ENCODE assay signal across 9 mouse cellular contexts in the genomic region with DNA sequence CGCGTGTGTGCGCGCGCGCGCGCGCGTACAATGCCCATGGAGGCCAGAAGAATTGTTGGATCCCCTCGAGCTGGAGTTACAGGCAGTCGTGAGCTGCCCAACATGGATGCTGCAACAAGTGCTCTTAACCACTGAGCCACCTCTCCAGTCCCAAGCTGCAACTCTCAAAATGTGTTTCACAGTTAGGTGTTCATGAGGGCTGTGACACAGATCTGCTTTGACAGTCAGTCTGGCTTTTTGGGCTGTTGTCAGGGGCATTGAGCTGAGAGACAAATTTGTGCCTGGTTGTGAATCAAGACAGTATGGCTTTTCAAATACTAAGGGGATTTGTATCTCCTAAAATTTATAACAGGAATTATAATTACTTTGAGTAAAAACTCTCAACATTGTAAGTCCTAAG.
DNase-seq lines count a peak whose midpoint lies in the region; ATAC-seq and TF ChIP-seq lines count a peak whose summit lies in the region.
"Had no signal": no experiment of that assay in that cellular context is flagged by ENCODE, and none has a peak within 500 bp of the region (broad histone marks: within the 10 kb centered on the region; RNA-seq: fewer than 3 reads in every experiment).

No protein-coding gene starts in this region.

- H3K27me3 ChIP-seq in heart, embryonic 12.5 days (replicated peaks), result no peaks in the 10 kb centered on the region
- no peaks in the 10 kb centered on the region for H3K27me3 ChIP-seq in liver, embryonic 12.5 days (replicated peaks)
- H3K27me3 ChIP-seq in liver, embryonic 11.5 days (replicated peaks; ENCODE audit: control insufficient read depth, insufficient read depth, low read length), result no peaks in the 10 kb centered on the region
- no peaks in the 10 kb centered on the region for H3K27me3 ChIP-seq in forebrain, embryonic 13.5 days
- H3K27me3 ChIP-seq in midbrain, embryonic 15.5 days (replicated peaks), result no peaks in the 10 kb centered on the region
- H3K27me3 ChIP-seq in thymus, adult 2 months (ENCODE audit: control insufficient read depth, insufficient read depth, low read length), result no peaks in the 10 kb centered on the region

- no peak for ATAC-seq in heart, embryonic 12.5 days (ENCODE audit: insufficient number of reproducible peaks, low FRiP score)
- no peak for ATAC-seq in liver, embryonic 12.5 days
- no peak for ATAC-seq in liver, embryonic 11.5 days (replicated peaks; ENCODE audit: low FRiP score)
- no peak for ATAC-seq in forebrain, embryonic 13.5 days
- ATAC-seq in midbrain, embryonic 15.5 days (replicated peaks), result no peak
- ATAC-seq in megakaryocyte progenitor cell, adult 5-6 weeks (replicated peaks; ENCODE audit: poor library complexity), result no peak

- H3K9me3 ChIP-seq in heart, embryonic 12.5 days (replicated peaks), result no peaks in the 10 kb centered on the region; the same call in 1 of the 2 replicates
- H3K9me3 ChIP-seq in liver, embryonic 12.5 days (replicated peaks), result no peaks in the 10 kb centered on the region
- H3K9me3 ChIP-seq in liver, embryonic 11.5 days (ENCODE audit: control insufficient read depth, low read length), result no peaks in the 10 kb centered on the region
- H3K9me3 ChIP-seq in forebrain, embryonic 13.5 days (replicated peaks), result 0 out of 2 replicates have a peak, but pooled peaks cover 3% of the 10 kb centered on the region
- H3K9me3 ChIP-seq in midbrain, embryonic 15.5 days, result no peaks in the 10 kb centered on the region

- H3K4me3 ChIP-seq in heart, embryonic 12.5 days, result no peak overlapping the region
- no peak overlapping the region for H3K4me3 ChIP-seq in liver, embryonic 12.5 days
- no peak overlapping the region for H3K4me3 ChIP-seq in liver, embryonic 11.5 days (ENCODE audit: low read depth, low read length)
- no peak overlapping the region for H3K4me3 ChIP-seq in forebrain, embryonic 13.5 days
- no peak overlapping the region for H3K4me3 ChIP-seq in midbrain, embryonic 15.5 days
- H3K4me3 ChIP-seq in thymus, adult 2 months (ENCODE audit: control insufficient read depth, insufficient read depth, low read length), result no peak overlapping the region

- peaks cover 93% of the 10 kb centered on the region for H3K4me1 ChIP-seq in heart, embryonic 12.5 days (replicated peaks)
- peaks cover 78% of the 10 kb centered on the region for H3K4me1 ChIP-seq in liver, embryonic 12.5 days
- H3K4me1 ChIP-seq in liver, embryonic 11.5 days (replicated peaks; ENCODE audit: control insufficient read depth, insufficient read depth, low read length), result peaks cover 53% of the 10 kb centered on the region
- H3K4me1 ChIP-seq in forebrain, embryonic 13.5 days, result peaks cover 78% of the 10 kb centered on the region
- H3K4me1 ChIP-seq in midbrain, embryonic 15.5 days, result peaks cover 48% of the 10 kb centered on the region
- H3K4me1 ChIP-seq in thymus, adult 2 months (replicated peaks; ENCODE audit: control insufficient read depth, insufficient read depth, low read length), result peaks cover 45% of the 10 kb centered on the region

- peak overlapping the region; percentile 68 for H3K27ac ChIP-seq in heart, embryonic 12.5 days (ENCODE audit: poor library complexity, severe bottlenecking)
- peak overlapping the region; percentile 18; the same call in 1 of the 2 replicates for H3K27ac ChIP-seq in liver, embryonic 12.5 days
- H3K27ac ChIP-seq in liver, embryonic 11.5 days (ENCODE audit: low read depth, low read length), result no peak overlapping the region
- H3K27ac ChIP-seq in forebrain, embryonic 13.5 days, result peak overlapping the region; percentile 85
- 0 out of 2 replicates have a peak overlapping the region, but pooled peaks have one; percentile 2 for H3K27ac ChIP-seq in midbrain, embryonic 15.5 days
- no peak overlapping the region for H3K27ac ChIP-seq in thymus, adult 2 months (ENCODE audit: control insufficient read depth, insufficient read depth, low read length)

- peaks cover 27% of the 10 kb centered on the region for H3K36me3 ChIP-seq in heart, embryonic 12.5 days
- peaks cover 36% of the 10 kb centered on the region for H3K36me3 ChIP-seq in liver, embryonic 12.5 days
- peaks cover 2% of the 10 kb centered on the region; the same call in 1 of the 2 replicates for H3K36me3 ChIP-seq in liver, embryonic 11.5 days (ENCODE audit: control insufficient read depth, insufficient read depth, low read length)
- peaks cover 15% of the 10 kb centered on the region for H3K36me3 ChIP-seq in forebrain, embryonic 13.5 days (ENCODE audit: poor library complexity, severe bottlenecking)
- H3K36me3 ChIP-seq in midbrain, embryonic 15.5 days (replicated peaks), result no peaks in the 10 kb centered on the region
- H3K36me3 ChIP-seq in thymus, adult 2 months (ENCODE audit: control insufficient read depth, insufficient read depth, low read length), result peaks cover 16% of the 10 kb centered on the region

- H3K4me2 ChIP-seq in heart, embryonic 12.5 days, result no peak overlapping the region; the same call in 1 of the 2 replicates
- no peak overlapping the region for H3K4me2 ChIP-seq in liver, embryonic 12.5 days
- H3K4me2 ChIP-seq in liver, embryonic 11.5 days, result no peak overlapping the region
- peak overlapping the region; percentile 19; the same call in 1 of the 2 replicates for H3K4me2 ChIP-seq in forebrain, embryonic 13.5 days
- H3K4me2 ChIP-seq in midbrain, embryonic 15.5 days, result no peak overlapping the region

- no peak for DNase-seq in heart, adult 18-20 months
- DNase-seq in liver, embryonic 11.5 days (ENCODE audit: low spot score), result no peak
- no peak for DNase-seq in thymus, adult 2 months
- DNase-seq: thymus, adult 18-20 months had no signal

- no peak for TF ChIP-seq POLR2A in thymus, adult 2 months (IDR thresholded peaks at IDR 0.05; ENCODE audit: control insufficient read depth, extremely low read depth, insufficient read depth, low read length, poor library complexity)

- WGBS in heart, embryonic 12.5 days, result 87% methylated on average over 12 of the region's 12 CpGs
- WGBS in liver, embryonic 12.5 days (ENCODE audit: insufficient replicate concordance), result 93% methylated on average over 12 of the region's 12 CpGs
- 90% methylated on average over 12 of the region's 12 CpGs for WGBS in liver, embryonic 11.5 days
- WGBS in forebrain, embryonic 13.5 days, result 82% methylated on average over 12 of the region's 12 CpGs
- WGBS in midbrain, embryonic 15.5 days, result 87% methylated on average over 12 of the region's 12 CpGs
- 95% methylated on average over 12 of the region's 12 CpGs for WGBS in thymus, adult 2 months

- H3K9ac ChIP-seq in heart, embryonic 12.5 days, result peak overlapping the region; percentile 26; the same call in 1 of the 2 replicates
- no peak overlapping the region for H3K9ac ChIP-seq in liver, embryonic 12.5 days
- H3K9ac ChIP-seq in liver, embryonic 11.5 days (ENCODE audit: low read depth, low read length), result no peak overlapping the region
- H3K9ac ChIP-seq in forebrain, embryonic 13.5 days, result no peak overlapping the region
- no peak overlapping the region for H3K9ac ChIP-seq in midbrain, embryonic 15.5 days

- TF ChIP-seq CTCF in thymus, adult 2 months (IDR thresholded peaks at IDR 0.05; ENCODE audit: borderline replicate concordance, control insufficient read depth, extremely low read depth, insufficient read depth, low read length, poor library complexity), result no peak

Comparison
In these comparisons a context has a peak if more than half of its experiments do, and no peak if none do; other contexts are left out.
1. H3K27ac ChIP-seq: peak in heart, embryonic 12.5 days (single experiment), liver, embryonic 12.5 days (single experiment), forebrain, embryonic 13.5 days (single experiment) and midbrain, embryonic 15.5 days (single experiment); none in liver, embryonic 11.5 days (single experiment) and thymus, adult 2 months (single experiment).